ENCODE assay signal across 8 mouse cellular contexts in genomic region chr12:80643693-80644505, GRCm38 (mm10). TPM values are rescaled to one million over a fixed set of nuclear protein-coding genes. Genes with fewer than 3 reads are reported as not detected.
A peak's percentile ranks its signal among the peaks of the same experiment; 100 is the strongest.
DNase-seq lines count a peak whose midpoint lies in the region; ATAC-seq lines count a peak whose summit lies in the region.

Gene Slc39a9, plus strand, starts transcription at chr12:80643883.
Gene Erh, minus strand, starts transcription at chr12:80644341.

- WGBS in heart, embryonic 14.5 days: under 1% methylated on average over 50 of the region's 50 CpGs
- WGBS in liver, embryonic 13.5 days (ENCODE audit: insufficient replicate concordance): under 1% methylated on average over 50 of the region's 50 CpGs
- under 1% methylated on average over 50 of the region's 50 CpGs for whole genome bisulfite sequencing in stomach, embryonic 16.5 days

- peak within 1 kb of the TSS; percentile 93 for H3K4me2 ChIP-seq in heart, embryonic 14.5 days (ENCODE audit: low read length)
- H3K4me2 ChIP-seq in liver, embryonic 13.5 days: peak within 1 kb of the TSS; percentile 96
- peak within 1 kb of the TSS; percentile 76 for H3K4me2 ChIP-seq in stomach, embryonic 16.5 days (ENCODE audit: low read depth, low read length)

- peak within 1 kb of the TSS; percentile 85 to 91 for H3K27ac ChIP-seq in heart, embryonic 14.5 days (replicated peaks in 1 of 2; ENCODE audit: control insufficient read depth in 1 of 2, insufficient read depth in 1 of 2, low read depth in 2 of 2, low read length in 2 of 2)
- peak within 1 kb of the TSS; percentile 86 for H3K27ac ChIP-seq in liver, embryonic 13.5 days
- H3K27ac ChIP-seq in stomach, embryonic 16.5 days (ENCODE audit: low read length): peak within 1 kb of the TSS; percentile 88

- H3K27me3 ChIP-seq in heart, embryonic 14.5 days (ENCODE audit: control insufficient read depth, insufficient read depth, low read length): no peaks in the 10 kb centered on the region
- H3K27me3 ChIP-seq in liver, embryonic 13.5 days: no peaks in the 10 kb centered on the region
- H3K27me3 ChIP-seq in stomach, embryonic 16.5 days (ENCODE audit: control insufficient read depth, insufficient read depth, low read length): no peaks in the 10 kb centered on the region

- peak; percentile 91 for ATAC-seq in CD4-positive, CD25-positive, alpha-beta regulatory T cell, adult 4 months
- peak; percentile 91 for ATAC-seq in heart, embryonic 14.5 days (ENCODE audit: insufficient number of reproducible peaks, insufficient read depth, low FRiP score, low read depth)
- ATAC-seq in liver, embryonic 13.5 days (ENCODE audit: low read depth): peak; percentile 94
- peak; percentile 97 for ATAC-seq in stomach, embryonic 16.5 days (ENCODE audit: insufficient read depth, low FRiP score)

- H3K36me3 ChIP-seq in heart, embryonic 14.5 days (ENCODE audit: control insufficient read depth, insufficient read depth, low read length): peaks cover 40% of the 10 kb centered on the region
- peaks cover 39% of the 10 kb centered on the region for H3K36me3 ChIP-seq in liver, embryonic 13.5 days
- peaks cover 6% of the 10 kb centered on the region; the same call in 1 of the 2 replicates for H3K36me3 ChIP-seq in stomach, embryonic 16.5 days (ENCODE audit: control insufficient read depth, insufficient read depth, low read length)

- H3K4me1 ChIP-seq in heart, embryonic 14.5 days (ENCODE audit: control insufficient read depth in 2 of 2, insufficient read depth in 2 of 2, low read length in 2 of 2): peaks cover 6 to 31% of the 10 kb centered on the region in 2 experiments
- H3K4me1 ChIP-seq in liver, embryonic 13.5 days (replicated peaks): peaks cover 54% of the 10 kb centered on the region
- peaks cover 24% of the 10 kb centered on the region for H3K4me1 ChIP-seq in stomach, embryonic 16.5 days (ENCODE audit: control insufficient read depth, insufficient read depth, low read length)

- no peaks in the 10 kb centered on the region for H3K9me3 ChIP-seq in heart, embryonic 14.5 days (ENCODE audit: control insufficient read depth, low read length)
- H3K9me3 ChIP-seq in liver, embryonic 13.5 days (replicated peaks): no peaks in the 10 kb centered on the region
- no peaks in the 10 kb centered on the region for H3K9me3 ChIP-seq in stomach, embryonic 16.5 days (replicated peaks; ENCODE audit: control insufficient read depth, low read length)

- peak within 1 kb of the TSS; percentile 95 for H3K9ac ChIP-seq in heart, embryonic 14.5 days (ENCODE audit: low read length)
- peak within 1 kb of the TSS; percentile 93 for H3K9ac ChIP-seq in liver, embryonic 13.5 days
- H3K9ac ChIP-seq in stomach, embryonic 16.5 days (ENCODE audit: low read length): peak within 1 kb of the TSS; percentile 96

- peak within 1 kb of the TSS; percentile 95 to 100 for H3K4me3 ChIP-seq in heart, embryonic 14.5 days (ENCODE audit: control insufficient read depth in 1 of 2, insufficient read depth in 1 of 2, low read depth in 1 of 2, low read length in 2 of 2)
- H3K4me3 ChIP-seq in liver, embryonic 13.5 days (replicated peaks): peak within 1 kb of the TSS; percentile 99
- H3K4me3 ChIP-seq in stomach, embryonic 16.5 days (replicated peaks; ENCODE audit: low read length): peak within 1 kb of the TSS; percentile 99

- DNase-seq in c-Kit-negative CD71-positive TER-119-positive erythroid progenitor cells, embryonic 14.5 days (ENCODE audit: low read depth, low spot score): peak; percentile 91
- peak; percentile 87 for DNase-seq in fibroblast of lung, adult 2 months (ENCODE audit: low read depth)
- DNase-seq in kidney, postnatal 14 days: peak; percentile 95
- peak; percentile 91 for DNase-seq in liver, embryonic 13.5 days
- DNase-seq in neural tube, embryonic 10.5 days (ENCODE audit: extremely low spot score, low spot score): peak; percentile 92

RNA-seq across cellular contexts. Expression of gene Slc39a9, which starts in this region (rescaled TPM):
- 10 to 100 TPM; 20.6 to 32.1 TPM for polyA plus RNA-seq in CD4-positive, CD25-positive, alpha-beta regulatory T cell, adult 4 months (2017; shearing (Covaris generic))
- 19.4 and 21.7 TPM in 2 replicates for polyA plus RNA-seq in heart, embryonic 14.5 days (2014; fragmentation: Nextera tagmentation; extraction: Ambion mirVana)
- 9.5 and 13.0 TPM in 2 replicates for polyA plus RNA-seq in liver, embryonic 13.5 days (2015; fragmentation: Nextera tagmentation; extraction: Ambion mirVana)
- polyA plus RNA-seq in stomach, embryonic 16.5 days (2015; fragmentation: Nextera tagmentation; extraction: Ambion mirVana): 31.4 and 31.5 TPM in 2 replicates

RNA-seq across cellular contexts. Expression of gene Erh, which starts in this region (rescaled TPM):
- polyA plus RNA-seq in CD4-positive, CD25-positive, alpha-beta regulatory T cell, adult 4 months (2017; shearing (Covaris generic)): 100 to 1,000 TPM; 129 to 141 TPM
- polyA plus RNA-seq in heart, embryonic 14.5 days (2014; fragmentation: Nextera tagmentation; extraction: Ambion mirVana): 152 and 172 TPM in 2 replicates
- 170 and 193 TPM in 2 replicates for polyA plus RNA-seq in liver, embryonic 13.5 days (2015; fragmentation: Nextera tagmentation; extraction: Ambion mirVana)
- 216 and 218 TPM in 2 replicates for polyA plus RNA-seq in stomach, embryonic 16.5 days (2015; fragmentation: Nextera tagmentation; extraction: Ambion mirVana)

Comparison
In these comparisons a context has a peak if more than half of its experiments do, and no peak if none do; other contexts are left out.
1. Peak in every context shown above with its lines: DNase-seq, ATAC-seq, H3K4me3 ChIP-seq and H3K27ac ChIP-seq.